Mouse (Mus musculus) activated CD4-positive, CD25-positive, alpha-beta regulatory T cell, adult 4 months (primary cell): Measurements from ENCODE around the gene Pigs. TPM values are rescaled to one million over a fixed set of nuclear protein-coding genes. Genes with fewer than 3 reads are reported as not detected.

ENCODE experiments used
- ATAC-seq: one replicate; pipeline ENCODE4 v1.8.0; 2017
- polyA plus RNA-seq, 2 experiments: library from polyadenylated mRNA; unstranded; fragments of 100-300 nt; shearing (Covaris generic); gene quantifications; one replicate each; pipeline ENCODE4 v1.2.1; 2017

Gene Pigs
- polyA plus RNA-seq, 2 experiments from 2014 or later = 43.6 to 66.6 TPM

DNA sequence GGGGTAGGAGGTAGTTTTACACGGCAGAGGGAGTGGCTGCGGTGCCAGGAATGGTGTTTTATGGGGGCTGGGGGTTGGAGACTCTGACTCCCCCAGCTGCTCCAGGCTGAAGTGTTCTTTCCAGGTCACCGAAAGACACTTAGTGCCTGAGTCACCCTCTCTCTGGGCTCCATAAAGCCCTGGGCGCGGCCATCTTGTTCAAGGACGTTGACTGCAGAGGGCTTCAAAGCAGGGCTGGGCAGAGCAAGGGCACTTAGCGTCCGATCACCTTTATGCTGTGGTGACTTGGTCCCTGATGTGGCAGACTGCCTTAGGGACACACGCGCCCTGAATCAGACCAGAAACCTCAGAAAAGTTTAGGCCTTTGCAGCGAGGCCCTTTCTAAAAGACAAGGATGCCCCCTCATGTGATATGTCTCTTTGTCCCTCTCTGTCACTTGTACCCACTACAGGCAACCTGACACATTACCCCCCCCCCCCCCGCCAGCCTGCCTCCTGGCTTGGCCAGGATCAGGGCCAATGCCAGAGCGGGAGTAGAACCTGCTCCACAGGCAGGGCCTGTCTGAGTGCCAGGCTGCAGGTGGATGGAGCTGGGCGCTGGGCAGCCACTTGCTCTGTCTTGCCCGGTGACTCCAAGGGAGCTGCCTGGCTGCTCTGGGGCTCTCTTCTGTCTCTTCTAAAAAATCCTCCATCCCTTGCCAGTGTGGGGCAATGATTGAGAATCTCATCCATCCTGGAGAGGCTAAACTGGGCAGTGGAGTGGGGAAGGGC is 39.4 kb downstream of the Pigs start:
- ATAC-seq = no peak

DNA sequence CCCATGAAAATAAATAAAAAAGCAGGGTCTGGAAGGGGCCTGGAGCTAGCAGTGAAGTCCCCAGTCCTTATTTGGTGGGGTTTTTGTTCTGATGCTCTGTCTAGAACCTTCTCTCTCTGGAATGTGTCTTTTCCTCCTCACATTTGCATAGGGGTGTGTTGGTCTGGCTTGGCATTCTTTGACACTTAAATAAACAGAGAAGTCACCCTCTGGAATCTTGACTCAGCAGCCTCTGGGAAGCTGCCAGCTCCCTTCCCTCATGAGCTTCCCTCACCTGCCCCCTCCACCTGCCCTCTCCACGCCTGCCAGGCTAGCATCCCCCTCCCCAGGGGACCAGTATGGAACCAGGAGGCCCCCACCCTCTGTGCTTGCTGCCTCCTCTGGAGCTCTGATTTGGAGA is 42.2 kb downstream of the Pigs start:
- ATAC-seq = no peak

DNA sequence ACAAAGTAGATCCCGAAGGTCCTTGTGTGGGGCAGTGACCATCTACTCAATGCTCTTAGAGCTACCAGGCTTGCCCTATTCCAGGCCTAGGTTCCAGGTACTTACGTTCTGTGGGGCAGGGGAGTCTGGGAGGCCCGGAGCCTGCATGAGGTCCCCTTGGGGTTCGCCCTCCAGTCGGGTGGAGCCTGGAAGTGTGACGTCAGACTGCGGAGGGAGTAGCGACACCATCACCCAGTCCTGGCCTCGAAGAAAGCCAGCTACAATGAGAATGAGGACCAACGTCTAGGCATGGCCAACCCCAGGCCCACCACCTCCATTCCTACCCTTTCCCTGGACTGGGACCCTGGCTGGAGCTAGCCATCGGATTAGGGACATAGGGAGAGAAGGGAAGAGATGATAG is 43.5 kb downstream of the Pigs start:
- ATAC-seq = no peak

DNA sequence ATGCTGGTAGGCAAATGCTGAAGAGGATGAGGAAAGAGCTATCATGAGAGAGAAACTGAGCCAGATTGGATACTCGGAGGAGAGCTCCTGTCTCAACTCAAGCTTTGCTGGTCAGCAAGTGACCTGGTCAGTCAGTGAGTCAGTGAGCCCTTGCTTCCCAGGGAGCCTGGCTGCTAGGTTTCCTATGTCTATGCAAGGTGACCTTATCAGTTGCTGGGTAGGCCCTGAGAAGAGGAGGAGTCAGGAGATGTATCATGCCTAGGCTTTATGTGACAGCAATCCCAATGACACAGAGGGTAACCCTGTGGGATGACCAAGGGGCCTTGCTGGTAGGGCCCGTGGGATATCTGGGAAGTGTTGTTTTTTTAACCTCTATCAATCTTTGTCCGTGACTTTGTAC is 44.0 kb downstream of the Pigs start:
- no peak for ATAC-seq

DNA sequence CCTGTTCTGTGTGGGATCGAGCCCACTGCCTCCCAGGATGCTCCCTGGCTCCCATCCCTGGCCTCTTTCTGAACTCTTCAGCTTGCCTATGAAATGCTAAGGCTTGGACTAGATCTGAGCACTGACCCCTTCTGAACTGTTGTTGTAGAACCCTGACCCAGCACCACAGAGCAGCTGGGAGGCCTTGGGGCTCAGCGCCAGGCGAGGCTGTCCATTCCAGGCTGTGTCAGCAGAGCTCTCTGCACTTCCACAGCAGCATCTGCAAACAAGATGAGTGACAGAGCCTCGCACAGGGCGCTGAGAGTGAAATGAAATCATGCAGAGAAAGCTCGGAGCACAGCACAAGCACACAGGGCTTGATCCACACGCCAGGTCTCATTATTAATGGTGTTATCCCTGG is 44.4 kb downstream of the Pigs start:
- no peak for ATAC-seq

DNA sequence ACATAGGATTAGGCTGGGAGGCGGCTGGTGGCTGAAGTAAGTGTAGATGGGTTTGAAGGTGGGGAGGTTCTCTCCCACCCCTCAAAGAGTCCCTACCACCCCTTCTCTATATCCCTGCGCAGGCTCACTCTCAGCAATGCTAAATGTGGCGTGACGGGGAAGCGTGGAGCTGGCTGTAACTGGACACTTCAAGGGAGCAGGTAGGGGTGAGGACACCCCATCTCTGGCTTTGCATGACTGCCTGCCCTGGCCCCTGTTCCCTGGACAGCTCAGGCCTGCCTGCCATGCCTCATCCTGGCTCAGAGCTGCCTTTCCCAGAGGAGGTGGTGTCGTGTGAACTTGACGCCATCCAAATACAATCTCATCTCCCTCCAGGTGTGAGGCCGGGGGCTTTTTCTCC is 45.9 kb downstream of the Pigs start:
- no peak for ATAC-seq

DNA sequence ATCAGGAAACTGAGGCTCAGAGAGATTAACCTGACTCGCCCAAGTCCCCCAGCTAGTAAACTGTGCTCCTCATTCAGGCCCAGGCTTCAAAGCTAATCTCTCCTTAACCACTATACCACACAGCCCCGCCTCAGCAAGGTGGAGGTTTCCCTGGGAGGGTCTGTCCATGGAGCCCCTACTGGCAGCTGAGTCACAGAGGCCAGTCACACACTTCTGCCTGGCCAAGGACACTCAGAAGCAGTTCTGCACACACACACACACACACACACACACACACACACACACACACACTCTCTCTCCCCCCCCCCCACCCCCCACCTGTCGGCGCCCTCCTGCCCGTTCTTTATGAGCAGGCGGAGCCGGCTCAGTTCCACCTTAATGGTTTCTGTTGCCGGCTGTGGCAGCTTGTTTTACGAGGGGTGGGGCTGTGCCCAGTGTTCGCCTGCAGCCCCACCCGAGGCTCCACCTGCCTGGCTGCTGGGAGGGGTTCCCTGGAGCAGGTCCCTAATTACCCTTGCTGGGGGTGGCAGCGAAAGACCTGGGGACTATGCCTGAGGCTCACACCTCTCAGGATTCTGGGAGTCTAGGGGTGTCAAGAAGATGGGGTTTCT is 49.4 kb downstream of the Pigs start:
- ATAC-seq = no peak

DNA sequence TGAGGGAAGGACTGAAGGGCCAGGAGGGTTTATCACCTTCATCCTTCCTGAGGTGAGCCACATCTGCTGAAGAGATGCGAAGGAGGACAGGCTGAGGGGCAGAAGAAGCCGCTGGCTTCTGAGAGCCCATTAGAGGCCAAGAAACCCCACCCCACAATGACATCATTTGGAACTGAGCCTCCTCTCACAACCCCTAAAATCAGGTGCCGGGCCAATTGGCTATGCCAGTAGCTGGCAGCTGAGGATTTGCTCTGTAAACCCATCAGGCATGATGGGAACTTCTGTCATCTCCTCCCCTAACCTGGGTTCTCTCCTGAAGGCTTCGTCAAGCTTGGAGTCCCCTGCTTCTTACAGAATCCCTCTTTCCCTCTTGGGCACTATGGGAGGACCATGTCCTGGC is 52.1 kb downstream of the Pigs start:
- ATAC-seq = no peak

DNA sequence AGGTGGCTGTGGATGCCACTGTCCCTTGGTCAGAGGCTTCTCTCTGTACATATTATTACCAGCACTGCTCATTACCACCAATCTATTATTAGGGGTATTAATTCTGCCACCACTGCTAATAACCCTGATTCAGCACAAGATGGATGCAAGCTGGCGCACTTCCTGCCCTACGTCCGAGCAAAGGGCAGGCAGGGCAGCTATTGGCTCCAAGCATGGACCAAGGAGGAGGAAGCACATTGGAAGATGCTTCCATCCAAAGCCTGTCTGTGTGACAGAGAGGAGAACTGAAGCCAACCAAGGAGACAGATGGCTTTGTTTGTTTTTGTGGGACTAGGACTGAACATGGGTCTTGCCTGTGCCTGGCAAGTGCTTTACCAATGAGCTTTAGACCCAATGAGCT is 52.8 kb downstream of the Pigs start:
- no peak for ATAC-seq

DNA sequence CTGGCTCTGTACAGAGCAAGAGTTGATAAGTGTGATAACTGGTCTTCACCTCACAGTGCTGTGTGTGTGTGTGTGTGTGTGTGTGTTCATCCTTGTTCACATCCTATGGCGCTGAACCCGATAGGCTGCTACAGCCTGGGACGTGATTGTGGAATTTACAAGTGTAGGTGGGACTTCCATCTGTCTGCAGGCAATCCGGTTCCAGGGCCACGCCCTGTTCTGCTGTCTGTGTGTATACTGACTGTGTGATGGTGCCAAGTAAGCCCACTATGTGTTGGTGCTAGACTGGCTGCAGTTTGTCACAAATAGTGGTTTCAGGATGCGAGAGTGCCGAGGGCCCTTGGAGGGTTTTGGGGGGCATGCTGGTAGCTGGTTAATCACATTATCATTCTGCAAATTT is 54.1 kb downstream of the Pigs start:
- no peak for ATAC-seq

DNA sequence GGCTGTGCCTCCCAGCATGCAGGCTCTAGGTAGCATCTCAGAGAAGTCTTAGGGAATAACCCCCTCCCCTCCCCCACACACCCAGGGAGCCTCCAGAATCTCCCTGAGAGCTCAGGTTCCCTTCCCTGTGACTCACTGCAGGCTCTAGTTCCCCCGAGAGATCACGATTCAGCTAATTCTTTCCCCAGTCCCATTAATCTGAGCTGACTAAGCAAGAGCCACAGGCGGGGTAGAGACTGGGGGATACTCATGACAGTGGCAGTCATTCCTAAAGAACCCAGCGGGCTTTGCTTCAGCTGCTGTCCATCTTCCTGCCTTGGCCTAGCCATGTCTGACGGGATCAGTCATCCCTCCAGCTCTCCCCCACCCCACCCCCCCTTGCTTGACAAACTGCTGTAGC is 54.5 kb downstream of the Pigs start:
- ATAC-seq = no peak

DNA sequence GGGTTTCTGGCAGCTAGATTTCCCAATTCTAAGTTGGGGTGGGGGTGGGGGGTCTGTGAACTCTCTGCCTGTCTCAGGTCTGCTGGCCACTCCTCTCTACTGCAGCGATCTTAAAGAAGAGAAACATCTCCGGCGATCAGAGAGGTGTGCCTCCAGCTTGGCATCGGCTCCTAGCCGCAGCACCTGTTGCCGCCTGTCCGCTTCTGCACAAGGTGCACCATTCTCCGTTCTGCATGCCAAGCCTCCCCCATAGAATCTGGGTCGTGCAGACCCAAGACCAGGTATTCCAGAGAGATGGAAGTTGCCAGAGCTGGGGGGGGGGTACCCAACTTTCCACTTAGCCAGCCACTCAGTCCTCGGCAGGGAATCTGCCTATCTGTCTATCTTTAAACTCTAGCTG is 57.6 kb downstream of the Pigs start:
- no peak for ATAC-seq

DNA sequence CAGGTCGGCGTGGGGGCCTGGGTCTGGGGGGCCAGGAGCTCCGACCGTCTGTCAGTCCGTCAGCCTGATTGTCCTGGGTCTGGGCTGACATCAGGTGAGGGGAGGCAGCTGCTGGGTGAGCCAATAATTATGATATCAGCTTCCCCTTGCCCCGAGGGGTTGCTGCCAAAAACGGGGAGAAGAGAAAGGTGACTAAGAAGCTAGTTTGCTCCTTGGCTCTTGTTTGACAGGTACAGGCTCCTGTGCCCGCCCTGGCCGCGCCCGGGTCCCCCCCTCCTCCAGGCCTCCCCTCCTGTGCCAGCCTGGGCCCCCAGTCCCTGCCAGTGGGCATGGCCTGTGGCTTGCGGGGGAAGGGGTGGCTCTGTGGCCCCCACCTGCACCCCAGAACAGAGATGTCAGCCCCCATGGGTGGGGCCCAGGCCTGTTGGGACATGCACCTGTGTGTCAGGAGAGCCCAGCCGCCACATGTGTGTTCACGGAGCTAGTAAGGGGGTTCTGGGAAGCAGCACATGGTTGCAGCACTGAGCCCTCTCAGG is 58.4 kb downstream of the Pigs start, which contains the start of gene Foxn1:
Gene Foxn1 (minus strand): TSS at position 51 of the 536 bp plus-strand sequence.
- ATAC-seq = no peak

Other genes starting within 250 kb of the Pigs start
- gene Eral1, start 248.0 kb upstream of the Pigs start, polyA plus RNA-seq = 10 to 100 TPM; 36.3 to 40.0 TPM
- 10 to 100 TPM; 12.0 to 15.8 TPM for gene Fam222b, start 233.8 kb upstream of the Pigs start, polyA plus RNA-seq
- gene Traf4, start 162.8 kb upstream of the Pigs start, polyA plus RNA-seq = 1 to 10 TPM; 3.4 to 5.0 TPM
- 10 to 100 TPM in 1 of 2 experiments, 1 to 10 TPM in 1; 9.4 to 13.2 TPM for gene Nek8, start 151.7 kb upstream of the Pigs start, polyA plus RNA-seq
- gene Tlcd1, start 151.7 kb upstream of the Pigs start, polyA plus RNA-seq = 1 to 10 TPM; 2.3 to 4.3 TPM
- 1,000 to 10,000 TPM; 3,988 to 4,036 TPM for gene Rpl23a, start 144.8 kb upstream of the Pigs start, polyA plus RNA-seq
- gene Rab34, start 140.0 kb upstream of the Pigs start, polyA plus RNA-seq = not detected
- gene Proca1, start 135.0 kb upstream of the Pigs start, polyA plus RNA-seq = 1 to 10 TPM in 1 of 2 experiments, under 1 TPM in 1; 0.49 to 2.5 TPM
- 100 to 1,000 TPM; 102 to 108 TPM for gene Sdf2, start 82.7 kb upstream of the Pigs start, polyA plus RNA-seq
- 10 to 100 TPM; 14.4 to 18.0 TPM for gene Supt6, start 82.4 kb upstream of the Pigs start, polyA plus RNA-seq
- 10 to 100 TPM; 21.1 to 38.7 TPM for gene 2610507B11Rik, start 66.7 kb upstream of the Pigs start, polyA plus RNA-seq
- gene BC030499, start 37.6 kb upstream of the Pigs start, polyA plus RNA-seq = 1 to 10 TPM in 1 of 2 experiments, under 1 TPM in 1; 0.65 to 1.2 TPM
- gene Spag5, start 26.9 kb upstream of the Pigs start, polyA plus RNA-seq = 1 to 10 TPM; 7.3 to 7.4 TPM
- 1 to 10 TPM; 5.6 to 8.6 TPM for gene Aldoc, start 5.4 kb upstream of the Pigs start, polyA plus RNA-seq
- gene Unc119, start 15.1 kb downstream of the Pigs start, polyA plus RNA-seq = 10 to 100 TPM; 17.0 to 17.6 TPM
- not detected for gene Foxn1, start 58.1 kb downstream of the Pigs start, polyA plus RNA-seq
- gene Slc13a2, start 93.8 kb downstream of the Pigs start, polyA plus RNA-seq = not detected
- gene Slc46a1, start 137.3 kb downstream of the Pigs start, polyA plus RNA-seq = 1 to 10 TPM; 1.0 to 1.4 TPM
- gene Sarm1, start 169.3 kb downstream of the Pigs start, polyA plus RNA-seq = 1 to 10 TPM; 1.0 to 1.7 TPM
- gene Vtn, start 170.7 kb downstream of the Pigs start, polyA plus RNA-seq = not detected
- not detected for gene Sebox, start 175.0 kb downstream of the Pigs start, polyA plus RNA-seq
- 10 to 100 TPM; 47.9 to 58.6 TPM for gene Tmem199, start 183.8 kb downstream of the Pigs start, polyA plus RNA-seq
- 10 to 100 TPM; 11.2 to 12.9 TPM for gene Poldip2, start 183.8 kb downstream of the Pigs start, polyA plus RNA-seq
- gene Tnfaip1, start 207.9 kb downstream of the Pigs start, polyA plus RNA-seq = 10 to 100 TPM; 12.1 to 14.6 TPM
- gene Ift20, start 207.9 kb downstream of the Pigs start, polyA plus RNA-seq = 100 to 1,000 TPM; 114 to 134 TPM
- 10 to 100 TPM; 23.3 to 28.4 TPM for gene Tmem97, start 222.4 kb downstream of the Pigs start, polyA plus RNA-seq